Mouse (Mus musculus) neural tube, embryonic 14.5 days (tissue): ENCODE data around the gene Mis18bp1. TPM values are rescaled to one million over a fixed set of nuclear protein-coding genes. Genes with fewer than 3 reads are reported as not detected.
"Not testable (repeated sequence)": the region's sequence is repeated elsewhere in the genome, so short reads cannot be mapped to it uniquely, and the experiment has no call there.

ENCODE experiments used
- ATAC-seq: fragments of 200-750 bp; cut with Nextera tagmentation; 2 replicates; pipeline ENCODE4 v1.8.0; 2017; ENCODE audit warnings: low read depth, mild to moderate bottlenecking, moderate TSS enrichment, moderate library complexity
- H3K27ac ChIP-seq: fragments of 300-500 bp; sonication (generic); 2 replicates; pipeline ENCODE4 v1.5.1; 2014; ENCODE audit warnings: low read depth, mild to moderate bottlenecking, control low read depth, low read length, moderate library complexity, mixed read lengths
- H3K27me3 ChIP-seq: fragments of 300-500 bp; sonication (generic); 2 replicates; pipeline ENCODE4 v1.6.1; 2014; ENCODE audit warnings: low read length; ENCODE audit not compliant: control insufficient read depth, insufficient read depth
- H3K36me3 ChIP-seq: fragments of 300-500 bp; sonication (generic); 2 replicates; pipeline ENCODE4 v1.6.1; 2014; ENCODE audit warnings: low read length, mixed read lengths; ENCODE audit not compliant: control insufficient read depth, insufficient read depth
- H3K4me1 ChIP-seq: fragments of 300-500 bp; sonication (generic); 2 replicates; pipeline ENCODE4 v1.6.1; 2014; ENCODE audit warnings: low read length; ENCODE audit not compliant: control insufficient read depth, insufficient read depth
- H3K4me2 ChIP-seq: fragments of 300-500 bp; sonication (generic); 2 replicates; pipeline ENCODE4 v1.6.1; 2014; ENCODE audit warnings: mild to moderate bottlenecking, low read depth, low read length, control low read depth
- H3K4me3 ChIP-seq: fragments of 300-500 bp; sonication (generic); 2 replicates; pipeline ENCODE4 v1.5.1; 2014; ENCODE audit warnings: low read depth, low read length, control low read depth, mixed read lengths
- H3K9ac ChIP-seq: fragments of 300-500 bp; sonication (generic); replicated peaks from 2 replicates; pipeline ENCODE4 v1.6.1; 2014; ENCODE audit warnings: low read depth, mild to moderate bottlenecking, control low read depth, low read length, mixed read lengths
- H3K9me3 ChIP-seq: fragments of 300-500 bp; sonication (generic); 2 replicates; pipeline ENCODE4 v1.6.1; 2016; ENCODE audit warnings: low read length; ENCODE audit not compliant: control insufficient read depth
- WGBS: fragments of 180-500 bp; shearing (Covaris S2); extraction: QIAGEN DNeasy Blood & Tissue Kit; methylation state at CpG from one replicate; pipeline ENCODE4 v1.1.7; 2014; 5-methylcytosine and 5-hydroxymethylcytosine counted together
- polyA plus RNA-seq: library from polyadenylated mRNA; unstranded; fragments of >200 nt; fragmentation: Nextera tagmentation; extraction: Ambion mirVana; gene quantifications from 2 replicates; pipeline ENCODE4 v1.2.1, GENCODE M21; 2014

Mis18bp1 gene
- polyA plus RNA-seq, 1 experiment from 2014 or later, result 5.4 TPM

DNA sequence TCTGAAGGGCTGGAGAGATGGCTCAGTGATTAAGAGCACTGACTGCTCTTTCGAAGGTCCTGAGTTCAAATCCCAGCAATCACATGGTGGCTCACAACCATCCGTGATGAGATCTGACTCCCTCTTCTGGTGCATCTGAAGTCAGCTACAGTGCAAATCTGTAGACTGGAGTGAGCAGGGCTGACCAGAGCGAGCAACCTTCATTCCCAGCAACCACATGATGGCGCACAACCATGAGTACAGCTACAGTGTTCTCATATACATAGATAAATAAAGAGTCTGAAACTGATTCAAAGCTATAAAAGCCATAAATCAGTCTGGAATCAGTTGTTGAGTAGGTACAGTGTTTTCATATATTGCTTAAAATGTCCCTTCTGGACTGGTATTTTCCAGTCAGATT is 36.3 kb downstream of the Mis18bp1 start:
- H3K4me3 ChIP-seq, H3K9me3 ChIP-seq, ATAC-seq, H3K27me3 ChIP-seq, H3K36me3 ChIP-seq, H3K9ac ChIP-seq, H3K4me1 ChIP-seq, H3K27ac ChIP-seq, H3K4me2 ChIP-seq: not testable (repeated sequence)
- WGBS, result 96% methylated on average over 4 of the region's 4 CpGs

DNA sequence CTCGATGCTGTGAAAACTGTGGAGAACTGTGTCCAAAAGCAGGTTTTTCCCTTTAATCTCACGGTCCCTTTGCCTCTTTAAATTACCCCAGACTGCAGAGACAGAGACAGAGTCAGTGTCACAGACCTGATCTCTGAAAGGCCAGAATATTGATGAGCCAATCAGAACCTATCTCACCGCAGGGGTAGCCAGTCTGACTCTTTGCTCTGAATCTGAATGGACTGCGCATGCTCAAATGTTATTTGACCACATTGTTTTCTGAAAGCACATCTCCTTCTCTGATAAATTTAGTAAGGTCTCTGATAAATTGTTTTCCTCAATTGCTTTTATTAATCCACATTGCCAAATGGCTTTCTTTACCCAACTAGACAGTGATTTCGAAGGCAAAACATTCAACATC is 53.0 kb downstream of the Mis18bp1 start:
- H3K9me3 ChIP-seq, result no peaks in the 10 kb centered on the region
- ATAC-seq, result no peak
- 90% methylated on average over 5 of the region's 5 CpGs for WGBS
- no peaks in the 10 kb centered on the region for H3K4me1 ChIP-seq
- H3K27me3 ChIP-seq, result no peaks in the 10 kb centered on the region
- H3K27ac ChIP-seq, result no peak overlapping the region
- H3K4me2 ChIP-seq, result no peak overlapping the region
- no peak overlapping the region for H3K9ac ChIP-seq
- H3K4me3 ChIP-seq, result no peak overlapping the region
- H3K36me3 ChIP-seq, result peaks cover 9% of the 10 kb centered on the region

DNA sequence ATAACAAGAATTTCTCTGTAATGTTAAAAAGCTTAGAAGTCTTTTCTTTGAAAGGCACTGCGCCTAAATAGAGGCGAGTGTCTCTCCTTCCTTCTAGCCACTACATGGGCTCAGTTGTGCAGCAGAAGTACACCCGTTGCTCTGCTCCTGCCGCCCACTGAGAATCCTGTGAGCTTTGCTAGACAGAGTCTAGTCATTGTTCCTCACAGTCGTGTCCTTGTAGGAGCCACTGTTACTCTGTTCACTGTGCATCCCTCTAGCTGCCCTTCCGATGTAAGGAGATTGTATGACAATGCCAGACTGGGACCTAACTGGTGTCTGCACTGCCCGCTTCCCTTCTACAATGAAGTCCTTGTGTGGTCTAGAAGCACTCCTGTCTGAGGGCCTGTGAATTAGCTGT is 53.4 kb downstream of the Mis18bp1 start:
- H3K36me3 ChIP-seq, result peaks cover 9% of the 10 kb centered on the region
- WGBS, result 81% methylated on average over 7 of the region's 7 CpGs
- no peaks in the 10 kb centered on the region for H3K27me3 ChIP-seq
- no peaks in the 10 kb centered on the region for H3K4me1 ChIP-seq
- H3K9ac ChIP-seq, result no peak overlapping the region
- no peak for ATAC-seq
- H3K9me3 ChIP-seq, result no peaks in the 10 kb centered on the region
- no peak overlapping the region for H3K27ac ChIP-seq
- no peak overlapping the region for H3K4me2 ChIP-seq
- H3K4me3 ChIP-seq, result no peak overlapping the region

DNA sequence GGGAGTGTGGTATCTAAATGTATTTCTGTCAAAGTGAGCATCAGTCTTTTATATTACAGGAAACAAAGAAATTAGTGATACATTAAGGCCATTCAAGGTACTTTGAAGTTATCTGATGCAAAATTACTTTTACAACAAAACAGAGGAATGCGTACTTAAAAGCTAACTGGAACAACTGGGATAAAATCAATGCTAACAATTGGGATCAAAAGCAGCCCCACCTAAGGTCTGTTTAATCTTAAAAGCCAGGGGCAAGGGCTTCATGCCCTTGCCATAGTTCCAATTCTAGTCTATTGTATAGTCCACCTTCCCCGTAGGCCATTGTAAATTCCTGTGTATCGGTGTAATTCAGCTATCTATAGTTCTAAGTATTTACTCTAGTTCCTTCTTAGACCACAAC is 57.4 kb downstream of the Mis18bp1 start:
- 95% methylated on average over 3 of the region's 3 CpGs for WGBS
- ATAC-seq, H3K9ac ChIP-seq, H3K27ac ChIP-seq, H3K4me1 ChIP-seq, H3K4me2 ChIP-seq, H3K9me3 ChIP-seq, H3K4me3 ChIP-seq, H3K27me3 ChIP-seq: not testable (repeated sequence)
- peaks cover 12% of the 10 kb centered on the region for H3K36me3 ChIP-seq

DNA sequence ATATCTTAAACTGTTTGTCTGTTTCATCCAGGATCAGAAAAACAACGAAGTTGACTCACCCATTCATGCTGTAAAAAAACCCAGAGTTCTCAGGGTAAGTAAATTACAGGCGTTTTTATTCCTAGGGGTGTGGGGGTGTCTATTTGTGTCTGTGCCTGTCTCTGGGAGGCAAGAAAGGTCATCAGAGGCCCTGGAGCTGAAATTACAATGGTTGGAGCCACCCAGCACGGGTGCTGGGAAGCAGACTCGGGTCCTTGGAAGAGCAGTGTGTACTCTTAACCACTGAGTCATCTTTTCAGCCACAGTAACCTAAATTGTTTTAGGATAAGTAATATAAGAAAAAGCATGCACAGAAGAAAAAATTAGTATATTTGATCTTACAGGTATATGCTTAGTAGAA is 58.5 kb downstream of the Mis18bp1 start:
- Histone ChIP-seq H3K9ac (no peak overlapping the region), H3K27ac (no peak overlapping the region), H3K9me3 (no peaks in the 10 kb centered on the region), H3K36me3 (peaks cover 10% of the 10 kb centered on the region), H3K4me2 (no peak overlapping the region), H3K4me3 (no peak overlapping the region), H3K4me1 (no peaks in the 10 kb centered on the region), H3K27me3 (no peaks in the 10 kb centered on the region)
- ATAC-seq, result no peak
- WGBS, result 92% methylated on average over 4 of the region's 4 CpGs

DNA sequence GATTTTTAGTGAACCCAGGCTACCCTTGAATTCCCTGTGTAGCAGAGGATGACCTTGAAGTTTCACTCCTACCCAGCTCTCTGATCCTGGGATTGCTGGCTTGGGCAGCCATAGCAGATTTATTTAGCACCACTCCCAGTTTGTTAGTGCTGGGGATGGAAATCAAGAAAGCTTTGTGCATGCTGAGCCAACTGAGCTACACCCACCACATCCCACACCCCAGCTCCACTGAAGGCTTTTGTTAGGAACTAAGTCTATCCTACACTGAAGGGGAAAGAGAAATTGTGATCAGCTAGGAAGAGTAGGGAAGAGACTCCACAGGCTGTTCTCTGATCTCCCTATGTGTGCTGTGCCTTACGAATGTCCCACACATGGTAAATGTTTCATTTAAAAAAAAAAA is 59.6 kb downstream of the Mis18bp1 start:
- no peak overlapping the region for H3K9ac ChIP-seq
- no peak overlapping the region for H3K4me3 ChIP-seq
- no peaks in the 10 kb centered on the region for H3K4me1 ChIP-seq
- no peaks in the 10 kb centered on the region for H3K9me3 ChIP-seq
- no peak overlapping the region for H3K27ac ChIP-seq
- peaks cover 9% of the 10 kb centered on the region for H3K36me3 ChIP-seq
- no peak overlapping the region for H3K4me2 ChIP-seq
- no peak for ATAC-seq
- no peaks in the 10 kb centered on the region for H3K27me3 ChIP-seq
- WGBS, result 96% methylated on average over 1 of the region's 1 CpGs

DNA sequence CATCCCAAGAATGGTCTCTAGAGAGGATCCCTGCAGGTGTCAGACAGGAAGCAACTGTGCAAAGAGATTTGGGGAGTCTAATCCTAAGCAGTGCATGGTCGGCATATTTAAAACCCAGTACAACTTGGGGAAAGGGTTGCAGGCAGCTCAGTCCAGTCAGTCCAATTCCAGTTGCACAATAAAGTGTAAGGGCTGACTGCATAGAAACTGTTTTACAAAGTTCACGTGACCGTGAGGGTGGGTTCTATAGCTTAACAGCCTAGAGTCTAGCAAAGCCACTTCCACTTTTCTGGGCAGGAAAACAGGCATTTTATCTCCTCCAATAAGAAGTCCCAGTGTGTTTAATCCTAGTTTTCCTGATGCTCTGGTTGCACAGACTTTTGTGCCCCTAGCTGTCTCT is 60.9 kb downstream of the Mis18bp1 start:
- no peaks in the 10 kb centered on the region for H3K4me1 ChIP-seq
- H3K36me3 ChIP-seq, result peaks cover 6% of the 10 kb centered on the region; the same call in 1 of the 2 replicates
- H3K9ac ChIP-seq, result no peak overlapping the region
- WGBS, result 91% methylated on average over 3 of the region's 3 CpGs
- no peak overlapping the region for H3K27ac ChIP-seq
- no peaks in the 10 kb centered on the region for H3K9me3 ChIP-seq
- H3K4me3 ChIP-seq, result no peak overlapping the region
- H3K27me3 ChIP-seq, result no peaks in the 10 kb centered on the region
- H3K4me2 ChIP-seq, result no peak overlapping the region
- ATAC-seq, result no peak

DNA sequence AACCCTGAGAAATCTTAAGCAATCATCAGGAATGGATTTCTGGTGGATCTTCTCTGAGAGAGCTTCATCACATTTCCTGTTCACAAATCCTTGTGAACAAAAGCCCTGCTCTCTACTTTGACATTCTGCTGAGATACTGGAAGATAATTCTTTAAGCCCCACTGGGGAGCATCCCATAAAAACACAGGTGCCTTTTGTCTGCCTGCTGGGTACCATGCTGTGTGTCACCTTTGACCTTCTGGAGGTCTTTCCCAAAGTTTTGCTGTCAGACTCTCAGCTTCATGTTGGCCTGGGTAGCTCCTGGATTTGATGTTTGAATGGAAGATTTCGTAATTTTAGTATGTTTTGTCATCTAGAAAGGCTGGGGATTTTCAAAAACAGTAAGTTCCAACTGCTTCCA is 63.7 kb downstream of the Mis18bp1 start:
- ATAC-seq, result no peak
- 86% methylated on average over 1 of the region's 1 CpGs for whole genome bisulfite sequencing

More for the DNA sequence above, 63.7 kb downstream of the Mis18bp1 start:
- H3K9ac ChIP-seq, result no peak overlapping the region
- H3K9me3 ChIP-seq, result no peaks in the 10 kb centered on the region
- no peak overlapping the region for H3K4me3 ChIP-seq
- H3K4me1 ChIP-seq, result no peaks in the 10 kb centered on the region
- H3K27ac ChIP-seq, result no peak overlapping the region
- H3K36me3 ChIP-seq, result peaks cover 10% of the 10 kb centered on the region; the same call in 1 of the 2 replicates
- no peak overlapping the region for H3K4me2 ChIP-seq
- no peaks in the 10 kb centered on the region for H3K27me3 ChIP-seq
